Mouse (Mus musculus) kidney, embryonic 16.5 days (tissue): ENCODE measurements around the gene Col8a2. TPM values are rescaled to one million over a fixed set of nuclear protein-coding genes. Genes with fewer than 3 reads are reported as not detected.
A peak's percentile ranks its signal among the peaks of the same experiment; 100 is the strongest.

Experiments
- ATAC-seq: fragments of 200-750 bp; cut with Nextera tagmentation; 2 replicates; pipeline ENCODE4 v1.8.0; 2017; ENCODE audit warnings: moderate TSS enrichment; ENCODE audit not compliant: low FRiP score, low TSS enrichment
- H3K27ac ChIP-seq: fragments of 300-500 bp; sonication (generic); 2 replicates; pipeline ENCODE4 v1.5.1; 2014; ENCODE audit warnings: low read length
- H3K27me3 ChIP-seq: fragments of 300-500 bp; sonication (generic); 2 replicates; pipeline ENCODE4 v1.6.1; 2014; ENCODE audit warnings: low read length, control low read depth, mixed read lengths; ENCODE audit not compliant: insufficient read depth
- H3K36me3 ChIP-seq: fragments of 300-500 bp; sonication (generic); 2 replicates; pipeline ENCODE4 v1.6.1; 2014; ENCODE audit warnings: low read length, control low read depth, mixed read lengths; ENCODE audit not compliant: insufficient read depth
- H3K4me1 ChIP-seq: fragments of 300-500 bp; sonication (generic); 2 replicates; pipeline ENCODE4 v1.6.1; 2014; ENCODE audit warnings: low read length, control low read depth, mixed read lengths; ENCODE audit not compliant: insufficient read depth
- H3K4me2 ChIP-seq: fragments of 300-500 bp; sonication (generic); replicated peaks from 2 replicates; pipeline ENCODE4 v1.6.1; 2014; ENCODE audit warnings: low read depth, low read length
- H3K4me3 ChIP-seq: fragments of 300-500 bp; sonication (generic); 2 replicates; pipeline ENCODE4 v1.5.1; 2014; ENCODE audit warnings: mild to moderate bottlenecking, low read length
- H3K9ac ChIP-seq: fragments of 300-500 bp; sonication (generic); replicated peaks from 2 replicates; pipeline ENCODE4 v1.6.1; 2014; ENCODE audit warnings: low read length
- H3K9me3 ChIP-seq: fragments of 300-500 bp; sonication (generic); 2 replicates; pipeline ENCODE4 v1.6.1; 2016; ENCODE audit warnings: low read length, control low read depth
- WGBS: fragments of 180-500 bp; shearing (Covaris S2); extraction: QIAGEN DNeasy Blood & Tissue Kit; methylation state at CpG from one replicate; pipeline ENCODE4 v1.1.7; 2014; 5-methylcytosine and 5-hydroxymethylcytosine counted together
- polyA plus RNA-seq: library from polyadenylated mRNA; unstranded; fragments of >200 nt; fragmentation: Nextera tagmentation; extraction: Ambion mirVana; gene quantifications from 2 replicates; pipeline ENCODE4 v1.2.1, GENCODE M21; 2015

Gene Col8a2
- polyA plus RNA-seq, 1 experiment from 2014 or later: 11.4 TPM

- WGBS: 17% methylated on average over 20 of the region's 20 CpGs
- Histone ChIP-seq H3K27me3 (no peaks in the 10 kb centered on the region), H3K9ac (peak overlapping the region; percentile 29; the same call in 1 of the 2 replicates), H3K4me1 (peaks cover 19% of the 10 kb centered on the region), H3K4me3 (peak overlapping the region; percentile 29), H3K27ac (no peak overlapping the region), H3K36me3 (no peaks in the 10 kb centered on the region), H3K9me3 (0 out of 2 replicates have a peak, but pooled peaks cover 5% of the 10 kb centered on the region), H3K4me2 (peak overlapping the region; percentile 50)
- ATAC-seq: no peak
Measured at GRCm38 (mm10) chr4:126309211-126309921, 22.8 kb downstream of the Col8a2 start.

- peaks cover 25% of the 10 kb centered on the region for H3K4me1 ChIP-seq
- peak overlapping the region; percentile 29; the same call in 1 of the 2 replicates for H3K9ac ChIP-seq
- no peaks in the 10 kb centered on the region for H3K27me3 ChIP-seq
- H3K4me3 ChIP-seq: peak overlapping the region; percentile 29
- H3K4me2 ChIP-seq: peak overlapping the region; percentile 50
- 0 out of 2 replicates have a peak, but pooled peaks cover 5% of the 10 kb centered on the region for H3K9me3 ChIP-seq
- no peak overlapping the region for H3K27ac ChIP-seq
- 1% methylated on average over 7 of the region's 7 CpGs for WGBS
- ATAC-seq: peak; percentile 75
- no peaks in the 10 kb centered on the region for H3K36me3 ChIP-seq
Measured at GRCm38 (mm10) chr4:126309922-126310309, 23.3 kb downstream of the Col8a2 start.

- 79% methylated on average over 7 of the region's 7 CpGs for WGBS
- Histone ChIP-seq H3K9me3 (0 out of 2 replicates have a peak, but pooled peaks cover 5% of the 10 kb centered on the region), H3K4me1 (peaks cover 26% of the 10 kb centered on the region), H3K4me3 (no peak overlapping the region), H3K27ac (no peak overlapping the region), H3K9ac (no peak overlapping the region), H3K4me2 (no peak overlapping the region), H3K27me3 (no peaks in the 10 kb centered on the region), H3K36me3 (no peaks in the 10 kb centered on the region)
- no peak for ATAC-seq
Measured at GRCm38 (mm10) chr4:126310344-126310743, 23.8 kb downstream of the Col8a2 start.

GRCm38 (mm10) chr4:126311566-126312200 lies 25.1 kb downstream of the Col8a2 start:
- no peak overlapping the region for H3K27ac ChIP-seq
- no peak for ATAC-seq
- H3K27me3 ChIP-seq: no peaks in the 10 kb centered on the region
- 88% methylated on average over 16 of the region's 16 CpGs for WGBS
- no peaks in the 10 kb centered on the region for H3K9me3 ChIP-seq
- no peak overlapping the region for H3K4me2 ChIP-seq
- no peak overlapping the region for H3K4me3 ChIP-seq
- H3K36me3 ChIP-seq: peaks cover 12% of the 10 kb centered on the region
- peaks cover 32% of the 10 kb centered on the region for H3K4me1 ChIP-seq
- no peak overlapping the region for H3K9ac ChIP-seq

- no peak overlapping the region for H3K4me2 ChIP-seq
- no peak overlapping the region for H3K9ac ChIP-seq
- 48% methylated on average over 5 of the region's 5 CpGs for WGBS
- H3K4me3 ChIP-seq: no peak overlapping the region
- no peaks in the 10 kb centered on the region for H3K27me3 ChIP-seq
- peaks cover 28% of the 10 kb centered on the region for H3K36me3 ChIP-seq
- H3K9me3 ChIP-seq: no peaks in the 10 kb centered on the region
- H3K27ac ChIP-seq: peak overlapping the region; percentile 57
- no peak for ATAC-seq
- H3K4me1 ChIP-seq: peaks cover 32% of the 10 kb centered on the region
Measured at GRCm38 (mm10) chr4:126313202-126313601, 26.6 kb downstream of the Col8a2 start.

- H3K27me3 ChIP-seq: no peaks in the 10 kb centered on the region
- no peak overlapping the region for H3K4me3 ChIP-seq
- peaks cover 33% of the 10 kb centered on the region for H3K36me3 ChIP-seq
- H3K9ac ChIP-seq: no peak overlapping the region
- no peaks in the 10 kb centered on the region for H3K9me3 ChIP-seq
- no peak overlapping the region for H3K4me2 ChIP-seq
- H3K4me1 ChIP-seq: peaks cover 31% of the 10 kb centered on the region
- WGBS: 25% methylated on average over 10 of the region's 10 CpGs
- H3K27ac ChIP-seq: peak overlapping the region; percentile 58
- peak; percentile 9; the same call in 1 of the 2 replicates for ATAC-seq
Measured at GRCm38 (mm10) chr4:126314393-126314792, 27.8 kb downstream of the Col8a2 start.

GRCm38 (mm10) chr4:126315931-126316330 lies 29.3 kb downstream of the Col8a2 start:
- no peaks in the 10 kb centered on the region for H3K27me3 ChIP-seq
- WGBS: 35% methylated on average over 5 of the region's 5 CpGs
- H3K4me1 ChIP-seq: peaks cover 32% of the 10 kb centered on the region
- no peak overlapping the region for H3K9ac ChIP-seq
- H3K27ac ChIP-seq: no peak overlapping the region
- no peak overlapping the region for H3K4me3 ChIP-seq
- H3K36me3 ChIP-seq: peaks cover 33% of the 10 kb centered on the region
- no peak for ATAC-seq
- no peaks in the 10 kb centered on the region for H3K9me3 ChIP-seq
- no peak overlapping the region for H3K4me2 ChIP-seq

- peaks cover 33% of the 10 kb centered on the region for H3K36me3 ChIP-seq
Measured at GRCm38 (mm10) chr4:126316443-126317040, 29.9 kb downstream of the Col8a2 start.

GRCm38 (mm10) chr4:126319806-126320205 lies 33.2 kb downstream of the Col8a2 start:
- H3K4me2 ChIP-seq: no peak overlapping the region
- H3K36me3 ChIP-seq: peaks cover 33% of the 10 kb centered on the region
- ATAC-seq: no peak
- H3K9ac ChIP-seq: no peak overlapping the region
- no peak overlapping the region for H3K27ac ChIP-seq
- no peak overlapping the region for H3K4me3 ChIP-seq
- peaks cover 7% of the 10 kb centered on the region; the same call in 1 of the 2 replicates for H3K27me3 ChIP-seq
- 80% methylated on average over 6 of the region's 6 CpGs for WGBS
- H3K9me3 ChIP-seq: no peaks in the 10 kb centered on the region
- H3K4me1 ChIP-seq: peaks cover 16% of the 10 kb centered on the region

More at GRCm38 (mm10) chr4:126316443-126317040, 29.9 kb downstream of the Col8a2 start:
- Histone ChIP-seq H3K27me3 (no peaks in the 10 kb centered on the region), H3K4me1 (peaks cover 32% of the 10 kb centered on the region), H3K27ac (no peak overlapping the region), H3K9ac (no peak overlapping the region), H3K4me3 (no peak overlapping the region), H3K4me2 (no peak overlapping the region), H3K9me3 (no peaks in the 10 kb centered on the region)
- no peak for ATAC-seq
- whole genome bisulfite sequencing: 93% methylated on average over 13 of the region's 13 CpGs
